Mouse (Mus musculus) liver, embryonic 14.5 days (tissue): ENCODE results near the gene Cpb1.

Source experiments
- CTCF ChIP-seq: IDR thresholded peaks from 2 replicates; pipeline ENCODE4 v1.5.1; 2016; ENCODE audit warnings: antibody characterized with exemption, low read depth, control low read depth
- EP300 ChIP-seq: IDR thresholded peaks from 2 replicates; pipeline ENCODE4 v1.6.1; 2016; ENCODE audit warnings: antibody characterized with exemption, low read depth

GRCm38 (mm10) chr3:20236965-20237364 is 38.6 kb downstream of the Cpb1 start:
- no peak for TF ChIP-seq EP300
- no peak for TF ChIP-seq CTCF
